Mouse (Mus musculus): Measurements from ENCODE around the gene Pde4d. TPM values are rescaled to one million over a fixed set of nuclear protein-coding genes. Genes with fewer than 3 reads are reported as not detected.
A peak's percentile ranks its signal among the peaks of the same experiment; 100 is the strongest.

Pde4d gene
- polyA plus RNA-seq, 1 experiment from 2014 or later, result 16.7 TPM

GRCm38 (mm10) chr13:109533838-109534523, 1084.2 kb downstream of the Pde4d start:
- H3K27me3 ChIP-seq, result no peaks in the 10 kb centered on the region
- no peak for ATAC-seq (replicated peaks; ENCODE audit: low FRiP score)
- 72% methylated on average over 3 of the region's 3 CpGs for WGBS
- no peaks in the 10 kb centered on the region for H3K9me3 ChIP-seq (replicated peaks)
- H3K27ac ChIP-seq, result no peak overlapping the region
- H3K9ac ChIP-seq, result no peak overlapping the region
- no peaks in the 10 kb centered on the region for H3K36me3 ChIP-seq
- no peak overlapping the region for H3K4me2 ChIP-seq
- H3K4me1 ChIP-seq, result no peaks in the 10 kb centered on the region
- H3K4me3 ChIP-seq (replicated peaks), result no peak overlapping the region

DNA sequence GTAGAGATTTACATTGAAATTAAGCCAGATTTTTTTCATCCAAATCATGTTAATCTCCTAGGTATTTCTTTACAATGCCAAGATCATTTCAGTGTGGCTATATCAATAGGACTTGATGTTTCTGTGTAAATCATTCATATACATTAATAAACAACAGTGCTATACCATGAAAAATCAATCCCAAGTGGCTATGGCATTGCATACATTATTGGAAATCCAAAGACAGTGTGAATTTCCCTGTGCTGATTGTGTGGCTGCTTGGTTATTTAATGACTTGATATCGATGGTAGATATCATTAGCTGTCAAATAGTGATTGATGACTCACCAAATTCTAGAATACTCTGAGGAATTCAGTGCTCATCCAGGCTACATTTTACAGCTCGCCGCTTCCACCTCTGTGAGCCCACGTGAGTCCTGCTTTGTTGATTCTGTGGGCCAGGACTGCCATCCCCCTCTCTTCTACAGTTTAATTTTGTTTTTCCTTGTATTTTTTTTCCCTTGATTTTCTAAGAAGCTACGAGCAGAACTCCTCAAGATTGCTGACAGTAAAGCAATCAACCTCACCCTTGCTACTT, 1085.0 kb downstream of the Pde4d start:
- no peak overlapping the region for H3K27ac ChIP-seq
- WGBS, result 49% methylated on average over 5 of the region's 5 CpGs

GRCm38 (mm10) chr13:109536636-109537035, 1086.9 kb downstream of the Pde4d start:
- no peak overlapping the region for H3K9ac ChIP-seq
- no peak overlapping the region for H3K4me3 ChIP-seq (replicated peaks)
- H3K4me1 ChIP-seq, result no peaks in the 10 kb centered on the region
- no peaks in the 10 kb centered on the region for H3K27me3 ChIP-seq
- WGBS, result 48% methylated on average over 4 of the region's 4 CpGs
- H3K4me2 ChIP-seq, result no peak overlapping the region
- no peaks in the 10 kb centered on the region for H3K36me3 ChIP-seq
- H3K27ac ChIP-seq, result no peak overlapping the region
- no peak for ATAC-seq (replicated peaks; ENCODE audit: low FRiP score)
- no peaks in the 10 kb centered on the region for H3K9me3 ChIP-seq (replicated peaks)

More for the DNA sequence above, 1085.0 kb downstream of the Pde4d start:
- Histone ChIP-seq H3K9ac (no peak overlapping the region), H3K4me2 (no peak overlapping the region), H3K27me3 (no peaks in the 10 kb centered on the region), H3K36me3 (no peaks in the 10 kb centered on the region), H3K4me1 (no peaks in the 10 kb centered on the region), H3K4me3 (replicated peaks) (no peak overlapping the region), H3K9me3 (replicated peaks) (no peaks in the 10 kb centered on the region)
- no peak for ATAC-seq (replicated peaks; ENCODE audit: low FRiP score)

DNA sequence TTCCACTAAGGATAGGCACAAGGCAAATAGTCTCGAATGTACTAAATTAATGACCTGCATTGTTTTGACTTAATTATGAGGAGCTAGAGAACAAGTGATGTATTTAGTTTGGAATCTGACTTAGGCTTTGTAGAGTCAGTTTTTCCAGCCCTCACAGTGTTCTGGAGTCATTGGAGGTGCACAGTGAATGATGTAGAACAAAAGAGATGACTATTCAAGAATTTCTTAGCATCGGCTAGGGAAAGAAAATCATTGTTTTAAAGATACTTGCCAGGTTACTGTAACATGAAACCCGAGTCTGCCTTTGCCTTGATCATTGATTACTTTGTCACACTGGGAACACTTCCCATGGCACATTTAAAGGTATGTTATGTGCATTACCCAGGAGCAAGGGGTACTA, 1089.6 kb downstream of the Pde4d start:
- Histone ChIP-seq H3K27me3 (no peaks in the 10 kb centered on the region), H3K27ac (no peak overlapping the region), H3K9me3 (replicated peaks) (no peaks in the 10 kb centered on the region), H3K4me1 (no peaks in the 10 kb centered on the region), H3K4me2 (no peak overlapping the region), H3K36me3 (no peaks in the 10 kb centered on the region), H3K4me3 (replicated peaks) (no peak overlapping the region), H3K9ac (no peak overlapping the region)
- WGBS, result 33% methylated on average over 3 of the region's 3 CpGs
- ATAC-seq (replicated peaks; ENCODE audit: low FRiP score), result no peak

GRCm38 (mm10) chr13:109544646-109545045, 1094.9 kb downstream of the Pde4d start:
- Histone ChIP-seq H3K4me2 (no peak overlapping the region), H3K9ac (no peak overlapping the region), H3K36me3 (no peaks in the 10 kb centered on the region), H3K4me1 (0 out of 2 replicates have a peak, but pooled peaks cover 5% of the 10 kb centered on the region), H3K4me3 (replicated peaks) (no peak overlapping the region), H3K27me3 (no peaks in the 10 kb centered on the region), H3K27ac (no peak overlapping the region), H3K9me3 (replicated peaks) (no peaks in the 10 kb centered on the region)
- 57% methylated on average over 4 of the region's 4 CpGs for WGBS
- ATAC-seq (replicated peaks; ENCODE audit: low FRiP score), result no peak

DNA sequence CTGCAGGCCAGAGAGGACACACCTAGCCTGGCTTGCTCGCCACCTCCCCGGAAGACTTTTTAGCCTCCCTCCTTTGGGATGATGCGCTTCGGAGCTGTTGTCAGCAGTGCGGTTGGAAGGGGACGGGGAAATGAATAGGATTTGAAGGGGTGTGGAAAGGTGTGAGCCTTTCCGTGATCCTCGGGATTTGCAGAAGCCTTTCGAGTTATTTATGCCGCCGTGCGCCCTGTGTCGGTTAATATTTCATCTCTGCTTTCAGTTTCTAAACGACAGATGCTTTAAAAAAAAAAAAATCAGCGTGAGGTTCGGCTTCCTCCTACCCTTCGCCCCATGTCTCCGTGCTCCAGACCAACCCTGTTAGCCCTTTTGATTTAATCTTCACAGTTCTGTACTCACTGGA, 1096.6 kb downstream of the Pde4d start:
- no peaks in the 10 kb centered on the region for H3K36me3 ChIP-seq
- H3K4me2 ChIP-seq, result peak overlapping the region; percentile 27; the same call in 1 of the 2 replicates
- WGBS, result 54% methylated on average over 18 of the region's 18 CpGs
- H3K9me3 ChIP-seq (replicated peaks), result no peaks in the 10 kb centered on the region
- ATAC-seq (replicated peaks; ENCODE audit: low FRiP score), result no peak
- H3K4me3 ChIP-seq (replicated peaks), result no peak overlapping the region
- no peaks in the 10 kb centered on the region for H3K27me3 ChIP-seq
- 0 out of 2 replicates have a peak, but pooled peaks cover 5% of the 10 kb centered on the region for H3K4me1 ChIP-seq
- no peak overlapping the region for H3K27ac ChIP-seq
- no peak overlapping the region for H3K9ac ChIP-seq

- Histone ChIP-seq H3K27ac (no peak overlapping the region), H3K27me3 (no peaks in the 10 kb centered on the region), H3K9ac (no peak overlapping the region), H3K36me3 (no peaks in the 10 kb centered on the region), H3K4me1 (0 out of 2 replicates have a peak, but pooled peaks cover 5% of the 10 kb centered on the region), H3K9me3 (replicated peaks) (no peaks in the 10 kb centered on the region), H3K4me3 (replicated peaks) (no peak overlapping the region), H3K4me2 (no peak overlapping the region)
- WGBS, result 79% methylated on average over 10 of the region's 10 CpGs
- ATAC-seq (replicated peaks; ENCODE audit: low FRiP score), result no peak
These were observed 1097.3 kb downstream of the Pde4d start for GRCm38 (mm10) chr13:109547006-109547587.

- H3K27me3 ChIP-seq, result no peaks in the 10 kb centered on the region
- WGBS, result 29% methylated on average over 6 of the region's 6 CpGs
- H3K36me3 ChIP-seq, result no peaks in the 10 kb centered on the region
These were observed 1098.0 kb downstream of the Pde4d start for GRCm38 (mm10) chr13:109547700-109548099.

GRCm38 (mm10) chr13:109548263-109548662, 1098.5 kb downstream of the Pde4d start:
- Histone ChIP-seq H3K4me2 (no peak overlapping the region), H3K4me3 (replicated peaks) (no peak overlapping the region), H3K27me3 (no peaks in the 10 kb centered on the region), H3K27ac (no peak overlapping the region), H3K9me3 (replicated peaks) (no peaks in the 10 kb centered on the region), H3K9ac (no peak overlapping the region), H3K36me3 (no peaks in the 10 kb centered on the region), H3K4me1 (0 out of 2 replicates have a peak, but pooled peaks cover 5% of the 10 kb centered on the region)
- WGBS, result 74% methylated on average over 5 of the region's 5 CpGs
- ATAC-seq (replicated peaks; ENCODE audit: low FRiP score), result no peak

More at GRCm38 (mm10) chr13:109547700-109548099, 1098.0 kb downstream of the Pde4d start:
- no peak overlapping the region for H3K9ac ChIP-seq
- peak; percentile 75 for ATAC-seq (replicated peaks; ENCODE audit: low FRiP score)
- no peak overlapping the region for H3K4me2 ChIP-seq
- H3K27ac ChIP-seq, result no peak overlapping the region
- 0 out of 2 replicates have a peak, but pooled peaks cover 5% of the 10 kb centered on the region for H3K4me1 ChIP-seq
- no peak overlapping the region for H3K4me3 ChIP-seq (replicated peaks)
- H3K9me3 ChIP-seq (replicated peaks), result no peaks in the 10 kb centered on the region

- no peak for ATAC-seq (replicated peaks; ENCODE audit: low FRiP score)
- Histone ChIP-seq H3K36me3 (no peaks in the 10 kb centered on the region), H3K4me3 (replicated peaks) (no peak overlapping the region), H3K4me2 (no peak overlapping the region), H3K9ac (no peak overlapping the region), H3K27ac (no peak overlapping the region), H3K27me3 (no peaks in the 10 kb centered on the region), H3K4me1 (0 out of 2 replicates have a peak, but pooled peaks cover 5% of the 10 kb centered on the region), H3K9me3 (replicated peaks) (no peaks in the 10 kb centered on the region)
- 82% methylated on average over 11 of the region's 11 CpGs for WGBS
These were observed 1099.2 kb downstream of the Pde4d start for GRCm38 (mm10) chr13:109548771-109549555.

DNA sequence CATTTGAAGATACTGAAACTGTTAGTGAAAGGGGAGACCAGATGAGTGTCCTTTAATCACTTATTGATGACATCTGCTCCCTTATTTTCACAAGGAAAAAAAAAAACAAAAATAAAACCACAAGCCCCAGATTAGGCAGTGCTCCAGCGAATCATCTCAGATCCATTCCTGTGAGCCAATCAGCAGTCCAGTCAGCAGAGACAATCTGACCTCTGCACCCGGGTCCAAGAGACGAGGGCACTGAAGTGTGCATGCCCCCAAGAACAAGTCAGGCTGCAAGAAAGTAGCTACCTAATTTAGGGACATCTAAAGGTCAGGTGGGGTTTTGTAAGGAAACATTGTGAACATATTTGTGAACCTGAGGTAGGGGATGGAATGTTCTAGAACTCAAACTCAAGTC, 1102.1 kb downstream of the Pde4d start:
- Histone ChIP-seq H3K9me3 (replicated peaks) (no peaks in the 10 kb centered on the region), H3K4me3 (replicated peaks) (no peak overlapping the region), H3K4me2 (no peak overlapping the region), H3K36me3 (no peaks in the 10 kb centered on the region), H3K9ac (no peak overlapping the region), H3K27ac (no peak overlapping the region), H3K27me3 (no peaks in the 10 kb centered on the region), H3K4me1 (no peaks in the 10 kb centered on the region)
- ATAC-seq (replicated peaks; ENCODE audit: low FRiP score), result no peak
- WGBS, result 60% methylated on average over 3 of the region's 3 CpGs

DNA sequence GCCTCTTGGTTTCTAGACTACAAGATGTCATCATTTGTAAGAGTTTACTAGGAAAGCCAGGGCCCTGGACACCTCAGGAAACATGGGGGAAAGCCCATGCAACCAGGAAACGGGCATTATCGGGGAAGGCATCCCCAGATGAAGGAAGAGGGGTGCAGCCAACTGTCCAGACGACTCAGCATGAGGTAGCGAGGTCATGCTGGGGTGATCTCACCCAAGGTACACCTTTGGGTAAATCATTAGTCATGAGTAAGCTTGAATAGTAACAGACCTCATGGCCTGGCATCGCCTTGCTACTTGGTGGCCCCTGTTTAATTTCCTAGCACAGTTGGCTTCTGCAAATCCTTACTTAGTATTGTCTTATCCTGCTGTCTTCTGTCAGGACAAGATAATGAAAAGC, 1105.8 kb downstream of the Pde4d start:
- no peaks in the 10 kb centered on the region for H3K4me1 ChIP-seq
- no peak overlapping the region for H3K27ac ChIP-seq
- H3K4me3 ChIP-seq (replicated peaks), result no peak overlapping the region
- H3K9ac ChIP-seq, result no peak overlapping the region
- 63% methylated on average over 5 of the region's 5 CpGs for WGBS
- H3K4me2 ChIP-seq, result no peak overlapping the region
- H3K36me3 ChIP-seq, result no peaks in the 10 kb centered on the region
- H3K9me3 ChIP-seq (replicated peaks), result no peaks in the 10 kb centered on the region
- no peaks in the 10 kb centered on the region for H3K27me3 ChIP-seq
- ATAC-seq (replicated peaks; ENCODE audit: low FRiP score), result 0 out of 2 replicates have a peak, but pooled peaks have one; percentile 52
